In the genomic region with DNA sequence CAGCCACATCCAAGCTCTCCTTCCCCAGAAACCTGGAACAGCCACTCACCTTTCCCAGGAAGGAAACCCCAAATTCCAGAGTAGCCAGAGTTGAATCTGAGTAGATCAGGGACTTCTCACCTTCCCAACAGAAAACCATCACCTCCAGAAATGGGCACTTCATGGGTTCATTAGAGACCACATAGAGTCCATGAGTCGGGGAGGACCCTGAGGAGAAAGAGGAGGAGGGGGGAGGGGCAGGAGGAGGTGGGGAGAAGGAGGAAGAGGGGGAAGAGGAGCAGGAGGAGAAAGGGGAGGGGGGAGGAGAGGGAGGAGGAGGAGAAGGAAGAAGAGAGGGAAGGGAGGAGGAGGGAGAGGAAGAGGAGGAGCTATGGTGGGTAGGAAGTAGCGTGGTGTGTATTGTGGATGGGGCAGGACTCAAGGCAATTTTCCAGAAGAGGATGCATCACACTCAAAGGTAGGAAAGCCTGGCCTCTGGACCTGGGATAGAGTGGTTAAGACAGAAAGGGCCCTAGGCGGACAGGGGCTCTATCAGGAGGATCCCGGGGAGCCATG, we compare ENCODE assay signal across 23 mouse cellular contexts. TPM values are rescaled to one million over a fixed set of nuclear protein-coding genes. Genes with fewer than 3 reads are reported as not detected.
DNase-seq lines count a peak whose midpoint lies in the region; ATAC-seq and TF ChIP-seq lines count a peak whose summit lies in the region.
"Had no signal": no experiment of that assay in that cellular context is flagged by ENCODE, and none has a peak within 500 bp of the region (broad histone marks: within the 10 kb centered on the region; RNA-seq: fewer than 3 reads in every experiment).

No protein-coding gene starts in this region.

- H3K79me2 ChIP-seq in CH12.LX (replicated peaks; ENCODE audit: control insufficient read depth, extremely low read depth, insufficient read depth, poor library complexity, severe bottlenecking): peaks cover 4% of the 10 kb centered on the region; the same call in 1 of the 2 replicates

- WGBS in forebrain, embryonic 13.5 days: 69% methylated on average over 4 of the region's 4 CpGs

- H3K9me3 ChIP-seq in CH12.LX (replicated peaks; ENCODE audit: low read length): no peaks in the 10 kb centered on the region
- no peaks in the 10 kb centered on the region for H3K9me3 ChIP-seq in forebrain, embryonic 13.5 days (replicated peaks)
- H3K9me3 ChIP-seq: embryonic facial prominence, embryonic 13.5 days; embryonic facial prominence, embryonic 15.5 days; forebrain, embryonic 10.5 days; forebrain, embryonic 12.5 days; forebrain, embryonic 15.5 days had no signal

- no peak overlapping the region for H3K27ac ChIP-seq in CH12.LX (ENCODE audit: insufficient read depth, low read depth)
- H3K27ac ChIP-seq in forebrain, embryonic 13.5 days: no peak overlapping the region
- H3K27ac ChIP-seq: embryonic facial prominence, embryonic 13.5 days; embryonic facial prominence, embryonic 15.5 days; forebrain, embryonic 10.5 days; forebrain, embryonic 12.5 days; forebrain, embryonic 15.5 days had no signal

- H3K4me1 ChIP-seq in CH12.LX (ENCODE audit: control insufficient read depth in 1 of 2, insufficient read depth in 2 of 2): peaks cover 21 to 32% of the 10 kb centered on the region in 2 experiments
- H3K4me1 ChIP-seq in forebrain, embryonic 13.5 days: no peaks in the 10 kb centered on the region
- H3K4me1 ChIP-seq: forebrain, embryonic 12.5 days; forebrain, embryonic 15.5 days had no signal

- peak; percentile 61 for DNase-seq in 3134 (ENCODE audit: extremely low read depth, insufficient read length, low spot score)
- peak; percentile 35 for DNase-seq in CH12.LX (ENCODE audit: extremely low read depth)
- DNase-seq in MEL-GATA-1-ER (ENCODE audit: extremely low read depth, low read depth): peak; percentile 35
- no peak for DNase-seq in ovary, postnatal 36 days (ENCODE audit: low spot score)
- DNase-seq in cerebellum, adult 11-12 months: no peak
- DNase-seq: adrenal gland, postnatal 10 days; adrenal gland, postnatal 25 days; B cell, adult 2 months; cerebellum, adult 18-20 months; cerebellum, adult 8-10 months; cerebellum, adult 9-11 months; cerebellum, postnatal 14 days; cerebellum, postnatal 36 days; embryo, embryonic 11 days; forebrain, postnatal 0 days had no signal

- H3K9ac ChIP-seq in CH12.LX (ENCODE audit: insufficient read depth, low read depth): peak overlapping the region; percentile 64
- no peak overlapping the region for H3K9ac ChIP-seq in forebrain, embryonic 13.5 days
- H3K9ac ChIP-seq: embryonic facial prominence, embryonic 13.5 days; embryonic facial prominence, embryonic 15.5 days; forebrain, embryonic 12.5 days; forebrain, embryonic 15.5 days; forebrain, postnatal 0 days had no signal

- no peak for ATAC-seq in forebrain, embryonic 13.5 days
- ATAC-seq: CD4-positive, CD25-positive, alpha-beta regulatory T cell, adult 4 months; forebrain, embryonic 15.5 days; forebrain, postnatal 0 days had no signal

- no peak for TF ChIP-seq CTCF in CH12.LX (conservative IDR thresholded peaks at IDR 0.05 in 1 of 2, IDR thresholded peaks at IDR 0.05 in 1 of 2; ENCODE audit: low read depth in 2 of 2, low read length in 2 of 2)

- H3K36me3 ChIP-seq in CH12.LX (replicated peaks in 1 of 2; ENCODE audit: control insufficient read depth in 1 of 2, insufficient read depth in 1 of 2, low read length in 1 of 2): peaks cover 15 to 69% of the 10 kb centered on the region in 2 experiments
- no peaks in the 10 kb centered on the region for H3K36me3 ChIP-seq in forebrain, embryonic 13.5 days (ENCODE audit: poor library complexity, severe bottlenecking)
- H3K36me3 ChIP-seq: embryonic facial prominence, embryonic 13.5 days; embryonic facial prominence, embryonic 15.5 days; forebrain, embryonic 10.5 days; forebrain, embryonic 12.5 days; forebrain, embryonic 15.5 days had no signal

- dilution Hi-C loops in CH12.LX (cut with MboI; ENCODE audit: extremely low pct_ligation_motif_present, extremely low pct_unique_long_range_greater_than_20kb, low sequenced_read_pairs): no loop called here

- TF ChIP-seq EP300 in CH12.LX (IDR thresholded peaks at IDR 0.05; ENCODE audit: low read length): no peak

- no peaks in the 10 kb centered on the region for H3K27me3 ChIP-seq in CH12.LX (replicated peaks)
- no peaks in the 10 kb centered on the region for H3K27me3 ChIP-seq in forebrain, embryonic 13.5 days
- H3K27me3 ChIP-seq: embryonic facial prominence, embryonic 13.5 days; embryonic facial prominence, embryonic 15.5 days; forebrain, embryonic 12.5 days; forebrain, embryonic 15.5 days had no signal

- H3K4me3 ChIP-seq in CH12.LX (replicated peaks in 1 of 3; ENCODE audit: low read depth in 2 of 3, low read length in 2 of 3, poor library complexity in 1 of 3): peak overlapping the region; percentile 74 to 92 (median 85)
- no peak overlapping the region for H3K4me3 ChIP-seq in forebrain, embryonic 13.5 days
- H3K4me3 ChIP-seq: embryonic facial prominence, embryonic 13.5 days; embryonic facial prominence, embryonic 15.5 days; erythroblast, embryonic 14.5 days; forebrain, embryonic 10.5 days; forebrain, embryonic 12.5 days; forebrain, embryonic 15.5 days had no signal

- TF ChIP-seq POLR2A in CH12.LX (IDR thresholded peaks at IDR 0.05; ENCODE audit: low read depth, low read length): peak; percentile 77

- in situ Hi-C loops in CH12.LX (cut with MboI; ENCODE audit: low pct_ligation_motif_present, low pct_unique_long_range_greater_than_20kb, low sequenced_read_pairs): no loop called here

- H3K4me2 ChIP-seq in CH12.LX (ENCODE audit: insufficient read depth, low read depth, poor library complexity, severe bottlenecking): peak overlapping the region; percentile 69
- no peak overlapping the region for H3K4me2 ChIP-seq in forebrain, embryonic 13.5 days
- H3K4me2 ChIP-seq: embryonic facial prominence, embryonic 13.5 days; embryonic facial prominence, embryonic 15.5 days; forebrain, embryonic 12.5 days; forebrain, embryonic 15.5 days had no signal

- no peak for TF ChIP-seq RAD21 in CH12.LX (IDR thresholded peaks at IDR 0.05; ENCODE audit: low read depth, low read length)

TF ChIP-seq in CH12.LX, 34 proteins besides CTCF, POLR2A, EP300 and RAD21 (continues in another document):
- peak; percentile 80 for TF ChIP-seq ELF1 (IDR thresholded peaks at IDR 0.05; ENCODE audit: low read depth, low read length)
- no peak for TF ChIP-seq UBTF (IDR thresholded peaks at IDR 0.05; ENCODE audit: low read depth, low read length)
- no peak for TF ChIP-seq ZKSCAN1 (IDR thresholded peaks at IDR 0.05; ENCODE audit: borderline replicate concordance, low read depth, low read length)
- TF ChIP-seq MXI1 (IDR thresholded peaks at IDR 0.05; ENCODE audit: low read depth, low read length): peak; percentile 53; the same call in 1 of the 2 replicates
- TF ChIP-seq ZNF384 (IDR thresholded peaks at IDR 0.05; ENCODE audit: low read depth, low read length): no peak
- TF ChIP-seq BHLHE40 (IDR thresholded peaks at IDR 0.05; ENCODE audit: low read depth, low read length): no peak
- TF ChIP-seq POLR2AphosphoS2 (IDR thresholded peaks at IDR 0.05; ENCODE audit: low read depth, low read length): no peak
- TF ChIP-seq MEF2A (IDR thresholded peaks at IDR 0.05; ENCODE audit: borderline replicate concordance, low read depth, low read length): peak; percentile 13; the same call in 1 of the 2 replicates
- TF ChIP-seq ZC3H11A (IDR thresholded peaks at IDR 0.05; ENCODE audit: low read depth, low read length): no peak
- TF ChIP-seq CHD1 (IDR thresholded peaks at IDR 0.05; ENCODE audit: low read depth, low read length): no peak
- TF ChIP-seq NRF1 (IDR thresholded peaks at IDR 0.05; ENCODE audit: low read depth, low read length): no peak
- TF ChIP-seq SMC3 (IDR thresholded peaks at IDR 0.05; ENCODE audit: low read depth, low read length): no peak
- 0 out of 2 replicates have a peak, but pooled peaks have one; percentile 51 for TF ChIP-seq RCOR1 (conservative IDR thresholded peaks at IDR 0.05; ENCODE audit: low read depth, low read length)
- TF ChIP-seq PAX5 (IDR thresholded peaks at IDR 0.05; ENCODE audit: low read length): no peak
- no peak for TF ChIP-seq E2F4 (IDR thresholded peaks at IDR 0.05; ENCODE audit: insufficient replicate concordance, low read depth, low read length)
- TF ChIP-seq TBP (conservative IDR thresholded peaks at IDR 0.05; ENCODE audit: low read depth, low read length): 0 out of 2 replicates have a peak, but pooled peaks have one; percentile 56
- no peak for TF ChIP-seq KAT2A (IDR thresholded peaks at IDR 0.05; ENCODE audit: insufficient replicate concordance, low read length)
- TF ChIP-seq ZMIZ1 (IDR thresholded peaks at IDR 0.05; ENCODE audit: low read depth, low read length): no peak
- TF ChIP-seq HCFC1 (IDR thresholded peaks at IDR 0.05; ENCODE audit: low read depth, low read length): peak; percentile 66
- TF ChIP-seq GABPA (IDR thresholded peaks at IDR 0.05; ENCODE audit: insufficient replicate concordance, low read depth, low read length): no peak
- TF ChIP-seq JUND (conservative IDR thresholded peaks at IDR 0.05; ENCODE audit: low read depth, low read length): no peak
- no peak for TF ChIP-seq USF1 (IDR thresholded peaks at IDR 0.05; ENCODE audit: low read depth, low read length)
- peak; percentile 68; the same call in 1 of the 2 replicates for TF ChIP-seq SIN3A (IDR thresholded peaks at IDR 0.05; ENCODE audit: low read length)
- no peak for TF ChIP-seq JUN (IDR thresholded peaks at IDR 0.05; ENCODE audit: insufficient read depth, low read depth, low read length)

RNA-seq across cellular contexts. Expression of a gene that starts 3.7 kb away (rescaled TPM):
- 9.8 and 10.5 TPM in 2 replicates for total RNA-seq in CH12.LX (2012; rRNA removed)
- total RNA-seq in CH12.LX (2014; rRNA removed): 7.0 and 7.8 TPM in 2 replicates
- polyA plus RNA-seq in CH12.LX (2012; ENCODE audit: insufficient read length, low read depth): 10.7 and 11.2 TPM in 2 replicates
- 0.05 TPM in 1 of 2 replicates, not detected in the other for polyA plus RNA-seq in forebrain, embryonic 13.5 days (2015; fragmentation: Nextera tagmentation; extraction: Ambion mirVana)
- total RNA-seq: adrenal gland, postnatal 25 days had no signal
- polyA plus RNA-seq: CD4-positive, CD25-positive, alpha-beta regulatory T cell, adult 4 months; embryonic facial prominence, embryonic 13.5 days; forebrain, embryonic 10.5 days had no signal

RNA-seq across cellular contexts. Expression of a gene that starts 25.3 kb away (rescaled TPM):
- total RNA-seq in CH12.LX (2012; rRNA removed) (0.17 and 0.34 TPM in 2 replicates), CH12.LX (2014; rRNA removed) (0.30 and 0.32 TPM in 2 replicates)
- 0.47 and 0.49 TPM in 2 replicates for polyA plus RNA-seq in CH12.LX (2012; ENCODE audit: insufficient read length, low read depth)
- 0.05 TPM in 1 of 2 replicates, not detected in the other for polyA plus RNA-seq in forebrain, embryonic 13.5 days (2015; fragmentation: Nextera tagmentation; extraction: Ambion mirVana)
- polyA plus RNA-seq: CD4-positive, CD25-positive, alpha-beta regulatory T cell, adult 4 months; erythroblast, embryonic 14.5 days; forebrain, embryonic 15.5 days had no signal

RNA-seq across cellular contexts. Expression of a gene that starts 27.4 kb away (rescaled TPM):
- total RNA-seq in CH12.LX (2012; rRNA removed): 25.6 and 31.9 TPM in 2 replicates
- total RNA-seq in CH12.LX (2014; rRNA removed): 15.8 and 21.3 TPM in 2 replicates
- 66.6 and 71.2 TPM in 2 replicates for polyA plus RNA-seq in CH12.LX (2012; ENCODE audit: insufficient read length, low read depth)
- polyA plus RNA-seq in forebrain, embryonic 13.5 days (2015; fragmentation: Nextera tagmentation; extraction: Ambion mirVana): 10.0 and 10.9 TPM in 2 replicates

RNA-seq across cellular contexts. Expression of a gene that starts 40.7 kb away (rescaled TPM):
- total RNA-seq in CH12.LX (2012; rRNA removed) (5.7 and 8.4 TPM in 2 replicates), CH12.LX (2014; rRNA removed) (2.1 and 2.2 TPM in 2 replicates)
- 1.8 and 2.3 TPM in 2 replicates for polyA plus RNA-seq in CH12.LX (2012; ENCODE audit: insufficient read length, low read depth)
- polyA plus RNA-seq in forebrain, embryonic 13.5 days (2015; fragmentation: Nextera tagmentation; extraction: Ambion mirVana): 0.54 and 0.67 TPM in 2 replicates
- polyA plus RNA-seq: CD4-positive, CD25-positive, alpha-beta regulatory T cell, adult 4 months had no signal

Comparison
In these comparisons a context has a peak if more than half of its experiments do, and no peak if none do; other contexts are left out.
1. DNase-seq: peak in 3134 (single experiment), CH12.LX (single experiment) and MEL-GATA-1-ER (single experiment); none in ovary, postnatal 36 days (single experiment) and cerebellum, adult 11-12 months (single experiment).
2. RNA of a gene that starts 3.7 kb away (polyA plus RNA-seq): 10.7 to 11.2 TPM in CH12.LX; 0.05 TPM in forebrain, embryonic 13.5 days; every median in the first group is over 10 times any median in the second.